Mouse (Mus musculus) C2C12 (cell line): ENCODE results near the gene Tmem150b. TPM values are rescaled to one million over a fixed set of nuclear protein-coding genes. Genes with fewer than 3 reads are reported as not detected.

Experiments used
- H3K27me3 ChIP-seq: one replicate; pipeline ENCODE4 v1.6.1; 2011; ENCODE audit not compliant: control insufficient read depth, insufficient read depth, insufficient read length
- H3K36me3 ChIP-seq: one replicate; pipeline ENCODE4 v1.6.1; 2011; ENCODE audit not compliant: control insufficient read depth, insufficient read depth
- H3K4me3 ChIP-seq: one replicate; pipeline ENCODE4 v1.5.1; 2011; ENCODE audit warnings: mild to moderate bottlenecking, control low read depth; ENCODE audit not compliant: poor library complexity, insufficient read depth, severe bottlenecking
- H3K79me2 ChIP-seq: one replicate; pipeline ENCODE4 v1.6.1; 2011; ENCODE audit not compliant: control insufficient read depth, insufficient read depth
- H3K79me3 ChIP-seq: one replicate; pipeline ENCODE4 v1.6.1; 2011; ENCODE audit warnings: low read depth, control low read depth
- H3ac ChIP-seq: one replicate; pipeline ENCODE3; 2011; ENCODE audit warnings: low read depth; ENCODE audit not compliant: control insufficient read depth, insufficient read length
- CEBPB ChIP-seq: IDR thresholded peaks from one replicate; pipeline ENCODE4 v1.6.1; 2011; ENCODE audit warnings: low read depth, mild to moderate bottlenecking, control low read depth, moderate library complexity
- CTCF ChIP-seq: IDR thresholded peaks from one replicate; pipeline ENCODE4 v1.5.1; 2011; ENCODE audit not compliant: control insufficient read depth, insufficient read depth, insufficient read length
- FOSL1 ChIP-seq: IDR thresholded peaks from one replicate; pipeline ENCODE4 v1.8.0; 2011; ENCODE audit warnings: mild to moderate bottlenecking, low read length; ENCODE audit not compliant: poor library complexity, insufficient read depth, severe bottlenecking
- MAX ChIP-seq: IDR thresholded peaks from one replicate; pipeline ENCODE4 v1.6.1; 2011; ENCODE audit warnings: mild to moderate bottlenecking, control low read depth
- MYOD1 ChIP-seq: IDR thresholded peaks from one replicate; pipeline ENCODE4 v1.6.1; 2011; ENCODE audit warnings: low read depth; ENCODE audit not compliant: control insufficient read depth, insufficient read length
- MYOG ChIP-seq: IDR thresholded peaks from one replicate; pipeline ENCODE4 v1.6.1; 2011; ENCODE audit not compliant: control insufficient read depth, insufficient read length; ENCODE audit errors: extremely low read depth
- USF1 ChIP-seq: IDR thresholded peaks from one replicate; pipeline ENCODE4 v1.6.1; 2011; ENCODE audit warnings: low read depth, mild to moderate bottlenecking, control low read depth, moderate library complexity
- polyA plus RNA-seq: library from polyadenylated mRNA; unstranded; fragments of >200 nt; fragmentation: generic; extraction: Trizol; gene quantifications from one replicate; pipeline ENCODE4 v1.2.1, GENCODE M21; 2012; ENCODE audit warnings: missing spikeins

The Tmem150b gene
- polyA plus RNA-seq, 1 experiment, result 0.07 TPM

GRCm38 (mm10) chr7:4719276-4719675, 5.8 kb downstream of the Tmem150b start:
- Histone ChIP-seq H3K36me3 (no peaks in the 10 kb centered on the region), H3K79me3 (no peaks in the 10 kb centered on the region), H3K4me3 (no peak overlapping the region), H3K79me2 (no peaks in the 10 kb centered on the region), H3K27me3 (no peaks in the 10 kb centered on the region), H3ac (no peak overlapping the region)
- TF ChIP-seq FOSL1, result no peak

- H3K79me3 ChIP-seq, result no peaks in the 10 kb centered on the region
- H3K4me3 ChIP-seq, result no peak overlapping the region
- TF ChIP-seq USF1 (no peak), MYOD1 (no peak), CTCF (no peak), MYOG (no peak), CEBPB (no peak)
- no peaks in the 10 kb centered on the region for H3K79me2 ChIP-seq
- no peak overlapping the region for H3ac ChIP-seq
- H3K27me3 ChIP-seq, result no peaks in the 10 kb centered on the region
- no peaks in the 10 kb centered on the region for H3K36me3 ChIP-seq
Observed at GRCm38 (mm10) chr7:4716955-4717354, 8.1 kb downstream of the Tmem150b start.

- no peaks in the 10 kb centered on the region for H3K79me2 ChIP-seq
- TF ChIP-seq CTCF, result no peak
- no peak for TF ChIP-seq MAX
- no peak for TF ChIP-seq FOSL1
- no peak for TF ChIP-seq USF1
- TF ChIP-seq CEBPB, result no peak
- no peak for TF ChIP-seq MYOD1
- TF ChIP-seq MYOG, result no peak
- H3K4me3 ChIP-seq, result no peak overlapping the region
- no peaks in the 10 kb centered on the region for H3K79me3 ChIP-seq
- H3K27me3 ChIP-seq, result no peaks in the 10 kb centered on the region
- H3ac ChIP-seq, result no peak overlapping the region
- H3K36me3 ChIP-seq, result no peaks in the 10 kb centered on the region
Observed at GRCm38 (mm10) chr7:4712594-4712993, 12.5 kb downstream of the Tmem150b start.

- Histone ChIP-seq H3K79me2 (no peaks in the 10 kb centered on the region), H3K79me3 (no peaks in the 10 kb centered on the region), H3K36me3 (no peaks in the 10 kb centered on the region), H3K4me3 (no peak overlapping the region), H3ac (no peak overlapping the region), H3K27me3 (no peaks in the 10 kb centered on the region)
- TF ChIP-seq MYOD1 (no peak), FOSL1 (no peak), CEBPB (no peak), USF1 (no peak), MAX (no peak), MYOG (no peak), CTCF (no peak)
Observed at GRCm38 (mm10) chr7:4705098-4705497, 20.0 kb downstream of the Tmem150b start.

- no peaks in the 10 kb centered on the region for H3K79me2 ChIP-seq
- no peaks in the 10 kb centered on the region for H3K36me3 ChIP-seq
- TF ChIP-seq FOSL1 (no peak), MYOD1 (no peak), MAX (no peak), MYOG (no peak), USF1 (no peak), CEBPB (no peak), CTCF (no peak)
- no peak overlapping the region for H3K4me3 ChIP-seq
- H3K27me3 ChIP-seq, result no peaks in the 10 kb centered on the region
- H3ac ChIP-seq, result no peak overlapping the region
- no peaks in the 10 kb centered on the region for H3K79me3 ChIP-seq
Observed at GRCm38 (mm10) chr7:4703195-4703594, 21.9 kb downstream of the Tmem150b start.

- Histone ChIP-seq H3K27me3 (no peaks in the 10 kb centered on the region), H3K36me3 (no peaks in the 10 kb centered on the region), H3K79me3 (no peaks in the 10 kb centered on the region), H3K79me2 (no peaks in the 10 kb centered on the region), H3ac (no peak overlapping the region), H3K4me3 (no peak overlapping the region)
- no peak for TF ChIP-seq USF1
- TF ChIP-seq CTCF, result no peak
- TF ChIP-seq MYOD1, result no peak
- TF ChIP-seq MYOG, result no peak
- no peak for TF ChIP-seq MAX
- no peak for TF ChIP-seq FOSL1
- TF ChIP-seq CEBPB, result no peak
Observed at GRCm38 (mm10) chr7:4702334-4702733, 22.7 kb downstream of the Tmem150b start.

- TF ChIP-seq USF1 (no peak), MYOG (no peak), CEBPB (no peak)
- no peak overlapping the region for H3ac ChIP-seq
- H3K36me3 ChIP-seq, result peaks cover 4% of the 10 kb centered on the region
- H3K79me2 ChIP-seq, result no peaks in the 10 kb centered on the region
- H3K79me3 ChIP-seq, result no peaks in the 10 kb centered on the region
- no peak overlapping the region for H3K4me3 ChIP-seq
- H3K27me3 ChIP-seq, result no peaks in the 10 kb centered on the region
Observed at GRCm38 (mm10) chr7:4693004-4693403, 32.0 kb downstream of the Tmem150b start.
